Mouse (Mus musculus): ENCODE measurements around the gene Usp39.

GRCm38 (mm10) chr6:72344396-72345073 lies 449 bp downstream of the Usp39 start:
- no peak for TF ChIP-seq CTCF (IDR thresholded peaks at IDR 0.05; ENCODE audit: low read depth, low read length)
- TF ChIP-seq POLR2A (IDR thresholded peaks at IDR 0.05; ENCODE audit: borderline replicate concordance, low read depth, low read length): no peak
